ENCODE assay signal across 9 mouse cellular contexts in the genomic region with DNA sequence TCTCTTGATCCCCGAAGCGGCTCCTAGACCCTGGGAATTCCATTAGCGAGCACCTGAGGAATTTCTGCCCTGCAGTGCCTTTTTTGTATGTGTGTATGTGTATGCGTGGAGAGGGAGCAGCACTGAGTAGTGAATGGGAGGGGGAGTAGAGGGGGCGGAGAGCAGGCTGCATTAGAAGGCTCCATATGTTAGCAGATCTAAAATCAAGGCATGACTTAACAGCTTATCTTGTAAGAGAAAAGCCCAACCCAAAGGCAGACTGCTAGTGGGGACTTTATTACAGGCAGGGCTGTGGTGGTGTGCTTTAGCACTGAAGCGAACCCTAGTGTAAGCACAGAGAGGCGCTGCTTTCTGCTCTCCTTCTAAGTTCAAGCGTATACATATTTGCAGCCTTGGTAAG. TPM values are rescaled to one million over a fixed set of nuclear protein-coding genes. Genes with fewer than 3 reads are reported as not detected.
A peak's percentile ranks its signal among the peaks of the same experiment; 100 is the strongest.
DNase-seq lines count a peak whose midpoint lies in the region; ATAC-seq lines count a peak whose summit lies in the region.
"Had no signal": no experiment of that assay in that cellular context is flagged by ENCODE, and none has a peak within 500 bp of the region (broad histone marks: within the 10 kb centered on the region; RNA-seq: fewer than 3 reads in every experiment).

No protein-coding gene starts in this region.

- no peak for ATAC-seq in heart, embryonic 11.5 days (replicated peaks; ENCODE audit: insufficient number of reproducible peaks, low FRiP score, low TSS enrichment)
- ATAC-seq in inflammation-experienced regulatory T-cells, adult 6 months = no peak

- no peak overlapping the region for H3K27ac ChIP-seq in heart, embryonic 11.5 days (ENCODE audit: low read depth, low read length)

- peaks cover 8% of the 10 kb centered on the region; the same call in 1 of the 2 replicates for H3K4me1 ChIP-seq in heart, embryonic 11.5 days (ENCODE audit: control insufficient read depth, insufficient read depth, low read length)

- no peaks in the 10 kb centered on the region for H3K9me3 ChIP-seq in heart, embryonic 11.5 days (replicated peaks; ENCODE audit: control insufficient read depth, low read length)
- H3K9me3 ChIP-seq: G1E had no signal

- H3K4me3 ChIP-seq in heart, embryonic 11.5 days (ENCODE audit: low read depth, low read length) = 0 out of 2 replicates have a peak overlapping the region, but pooled peaks have one; percentile 15

- 13% methylated on average over 8 of the region's 8 CpGs for WGBS in heart, embryonic 11.5 days (ENCODE audit: insufficient replicate concordance)

- H3K36me3 ChIP-seq in heart, embryonic 11.5 days (ENCODE audit: control insufficient read depth, insufficient read depth, low read length) = no peaks in the 10 kb centered on the region
- H3K36me3 ChIP-seq: G1E had no signal

- peak overlapping the region; percentile 57 for H3K4me2 ChIP-seq in heart, embryonic 11.5 days

- no peak for DNase-seq in heart, adult 9 months (ENCODE audit: low spot score in 2 of 2)
- DNase-seq in brain, embryonic 18.5 days (ENCODE audit: low read depth, low spot score) = peak; percentile 67
- DNase-seq in frontal cortex, adult 2 months (ENCODE audit: extremely low spot score in 1 of 2, low spot score in 1 of 2) = peak; percentile 55 to 76
- DNase-seq in left cerebral cortex, adult 8-10 months (ENCODE audit: low spot score in 2 of 2) = peak; percentile 15 to 74
- DNase-seq in retina, postnatal 1 day = peak; percentile 82
- DNase-seq in testis, postnatal 10 days (ENCODE audit: low spot score) = no peak

- no peaks in the 10 kb centered on the region for H3K27me3 ChIP-seq in heart, embryonic 11.5 days (ENCODE audit: control insufficient read depth, insufficient read depth, low read length)

- no peak overlapping the region for H3K9ac ChIP-seq in heart, embryonic 11.5 days (ENCODE audit: low read depth, low read length)

RNA-seq across cellular contexts. Expression of a gene that starts 3.7 kb away (rescaled TPM):
- 4.4 and 6.1 TPM in 2 replicates for polyA plus RNA-seq in heart, embryonic 11.5 days (2014; fragmentation: Nextera tagmentation; extraction: Ambion mirVana)
- 5.6 and 7.3 TPM in 2 replicates for polyA plus RNA-seq in frontal cortex, adult 2 months (2012; rRNA removed)
- total RNA-seq in left cerebral cortex, adult 8-10 months (2022) = 10 to 100 TPM in 2 of 4 experiments, 1 to 10 TPM in 2; 8.7 to 12.5 (median 10.3) TPM
- 1 to 10 TPM; 2.6 to 3.6 (median 3.2) TPM for polyA plus RNA-seq in inflammation-experienced regulatory T-cells, adult 6 months (2017; shearing (Covaris generic))

Comparison
In these comparisons a context has a peak if more than half of its experiments do, and no peak if none do; other contexts are left out.
1. DNase-seq: peak in brain, embryonic 18.5 days (single experiment), frontal cortex, adult 2 months (2 of 2), left cerebral cortex, adult 8-10 months (2 of 2) and retina, postnatal 1 day (single experiment); none in heart, adult 9 months (0 of 2) and testis, postnatal 10 days (single experiment).